Mouse (Mus musculus) c-Kit-positive CD71-positive TER-119-negative erythroid progenitor cells, embryonic 14.5 days (primary cell): ENCODE results near the gene Cyfip2.
"Not testable (repeated sequence)": the region's sequence is repeated elsewhere in the genome, so short reads cannot be mapped to it uniquely, and the experiment has no call there.

Experiments used
- DNase-seq: peaks from one replicate; pipeline ENCODE4 v3.0.0-alpha.2; 2013; ENCODE audit warnings: low read depth

Cyfip2 gene

GRCm38 (mm10) chr11:46185486-46185885 is 127.2 kb downstream of the Cyfip2 start:
- DNase-seq, result no peak

- DNase-seq, result no peak
Measured at GRCm38 (mm10) chr11:46184946-46185345, 127.7 kb downstream of the Cyfip2 start.

- not testable (repeated sequence) for DNase-seq
Measured at GRCm38 (mm10) chr11:46182031-46182430, 130.6 kb downstream of the Cyfip2 start.

GRCm38 (mm10) chr11:46177246-46178043 is 135.2 kb downstream of the Cyfip2 start:
- no peak for DNase-seq

GRCm38 (mm10) chr11:46176155-46176554 is 136.5 kb downstream of the Cyfip2 start:
- DNase-seq, result no peak

- DNase-seq, result no peak
Measured at GRCm38 (mm10) chr11:46172128-46172527, 140.5 kb downstream of the Cyfip2 start.

GRCm38 (mm10) chr11:46169908-46170307 is 142.8 kb downstream of the Cyfip2 start:
- DNase-seq, result no peak

- no peak for DNase-seq
Measured at GRCm38 (mm10) chr11:46168506-46168905, 144.2 kb downstream of the Cyfip2 start.

GRCm38 (mm10) chr11:46165866-46166585 is 146.6 kb downstream of the Cyfip2 start, which contains the start of gene Nipal4:
Nipal4 (minus strand) TSS chr11:46166508.
- no peak for DNase-seq

- no peak for DNase-seq
Measured at GRCm38 (mm10) chr11:46157462-46157861, 155.2 kb downstream of the Cyfip2 start.

- no peak for DNase-seq
Measured at GRCm38 (mm10) chr11:46156945-46157344, 155.7 kb downstream of the Cyfip2 start.

- no peak for DNase-seq
Measured at GRCm38 (mm10) chr11:46146619-46147018, 166.0 kb downstream of the Cyfip2 start.

- no peak for DNase-seq
Measured at GRCm38 (mm10) chr11:46145163-46145875, 167.3 kb downstream of the Cyfip2 start.
